Mouse (Mus musculus) embryo, embryonic 11 days (tissue): ENCODE results near the gene Sin3b.

Source experiments
- DNase-seq: peaks from one replicate; pipeline ENCODE4 v3.0.0-alpha.2; 2015

Sin3b gene

GRCm38 (mm10) chr8:72756031-72756430 is 32.9 kb downstream of the Sin3b start:
- no peak for DNase-seq

- DNase-seq: no peak
Measured at GRCm38 (mm10) chr8:72756771-72757390, 33.8 kb downstream of the Sin3b start.

GRCm38 (mm10) chr8:72757426-72758195 is 34.5 kb downstream of the Sin3b start:
- DNase-seq: no peak

- DNase-seq: no peak
Measured at GRCm38 (mm10) chr8:72758310-72758709, 35.2 kb downstream of the Sin3b start.

GRCm38 (mm10) chr8:72760216-72760615 is 37.1 kb downstream of the Sin3b start:
- DNase-seq: no peak

GRCm38 (mm10) chr8:72761322-72762051 is 38.4 kb downstream of the Sin3b start, which contains the start of gene F2rl3:
Gene F2rl3, plus strand, starts transcription at chr8:72761880.
- DNase-seq: peak; percentile 5

- no peak for DNase-seq
Measured at GRCm38 (mm10) chr8:72762306-72762705, 39.2 kb downstream of the Sin3b start.

GRCm38 (mm10) chr8:72765696-72766095 is 42.6 kb downstream of the Sin3b start:
- no peak for DNase-seq

GRCm38 (mm10) chr8:72766777-72767176 is 43.7 kb downstream of the Sin3b start:
- DNase-seq: peak; percentile 20

- no peak for DNase-seq
Measured at GRCm38 (mm10) chr8:72777797-72778196, 54.7 kb downstream of the Sin3b start.

- DNase-seq: no peak
Measured at GRCm38 (mm10) chr8:72780644-72781043, 57.6 kb downstream of the Sin3b start.

GRCm38 (mm10) chr8:72801583-72801982 is 78.5 kb downstream of the Sin3b start:
- no peak for DNase-seq
